ENCODE assay signal across 8 mouse cellular contexts in the genomic region with DNA sequence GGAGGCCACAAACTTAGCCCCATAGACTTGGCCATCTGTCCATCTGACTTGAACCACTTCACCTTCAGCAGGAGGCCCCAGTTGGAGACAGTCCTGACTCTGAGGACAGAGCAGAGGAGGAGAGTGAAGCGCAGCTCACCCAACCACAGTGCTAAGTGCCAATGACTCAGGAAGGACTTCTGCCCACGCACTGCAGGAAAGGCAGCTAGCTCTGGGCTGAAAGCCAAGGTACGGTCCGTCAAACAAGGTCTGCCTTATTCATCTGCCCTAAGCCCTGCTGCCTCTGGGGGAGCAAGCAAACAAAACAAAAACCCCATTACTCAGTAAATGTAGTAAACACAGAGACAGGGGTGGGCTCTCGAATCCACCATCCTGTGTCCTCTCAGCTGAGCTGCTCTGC. TPM values are rescaled to one million over a fixed set of nuclear protein-coding genes. Genes with fewer than 3 reads are reported as not detected.
A peak's percentile ranks its signal among the peaks of the same experiment; 100 is the strongest.
DNase-seq lines count a peak whose midpoint lies in the region; ATAC-seq lines count a peak whose summit lies in the region.

No protein-coding gene starts in this region.

- H3K27ac ChIP-seq in hindbrain, embryonic 15.5 days (replicated peaks), result peak overlapping the region; percentile 58
- H3K27ac ChIP-seq in hindbrain, embryonic 11.5 days (ENCODE audit: low read depth, low read length), result no peak overlapping the region
- H3K27ac ChIP-seq in midbrain, embryonic 15.5 days, result no peak overlapping the region
- no peak overlapping the region for H3K27ac ChIP-seq in forebrain, embryonic 13.5 days

- no peaks in the 10 kb centered on the region for H3K27me3 ChIP-seq in hindbrain, embryonic 15.5 days
- no peaks in the 10 kb centered on the region for H3K27me3 ChIP-seq in hindbrain, embryonic 11.5 days (ENCODE audit: control insufficient read depth, insufficient read depth, low read length)
- no peaks in the 10 kb centered on the region for H3K27me3 ChIP-seq in midbrain, embryonic 15.5 days (replicated peaks)
- no peaks in the 10 kb centered on the region for H3K27me3 ChIP-seq in forebrain, embryonic 13.5 days

- H3K36me3 ChIP-seq in hindbrain, embryonic 15.5 days, result peaks cover 63% of the 10 kb centered on the region
- peaks cover 19% of the 10 kb centered on the region for H3K36me3 ChIP-seq in hindbrain, embryonic 11.5 days (ENCODE audit: control insufficient read depth, insufficient read depth, low read length)
- peaks cover 53% of the 10 kb centered on the region for H3K36me3 ChIP-seq in midbrain, embryonic 15.5 days (replicated peaks)
- H3K36me3 ChIP-seq in forebrain, embryonic 13.5 days (ENCODE audit: poor library complexity, severe bottlenecking), result peaks cover 78% of the 10 kb centered on the region

- H3K9me3 ChIP-seq in hindbrain, embryonic 15.5 days, result no peaks in the 10 kb centered on the region
- H3K9me3 ChIP-seq in hindbrain, embryonic 11.5 days (ENCODE audit: control insufficient read depth, low read length), result no peaks in the 10 kb centered on the region
- no peaks in the 10 kb centered on the region for H3K9me3 ChIP-seq in midbrain, embryonic 15.5 days
- H3K9me3 ChIP-seq in forebrain, embryonic 13.5 days (replicated peaks), result no peaks in the 10 kb centered on the region

- WGBS in hindbrain, embryonic 15.5 days, result 48% methylated on average over 5 of the region's 5 CpGs
- WGBS in hindbrain, embryonic 11.5 days, result 90% methylated on average over 5 of the region's 5 CpGs
- WGBS in midbrain, embryonic 15.5 days, result 74% methylated on average over 5 of the region's 5 CpGs
- 79% methylated on average over 5 of the region's 5 CpGs for WGBS in forebrain, embryonic 13.5 days

- no peak overlapping the region for H3K9ac ChIP-seq in hindbrain, embryonic 15.5 days
- no peak overlapping the region for H3K9ac ChIP-seq in hindbrain, embryonic 11.5 days (ENCODE audit: low read depth, low read length)
- no peak overlapping the region for H3K9ac ChIP-seq in midbrain, embryonic 15.5 days
- no peak overlapping the region; the same call in 1 of the 2 replicates for H3K9ac ChIP-seq in forebrain, embryonic 13.5 days

- no peak overlapping the region for H3K4me3 ChIP-seq in hindbrain, embryonic 15.5 days
- no peak overlapping the region for H3K4me3 ChIP-seq in hindbrain, embryonic 11.5 days (ENCODE audit: low read depth, low read length)
- no peak overlapping the region for H3K4me3 ChIP-seq in midbrain, embryonic 15.5 days
- no peak overlapping the region for H3K4me3 ChIP-seq in forebrain, embryonic 13.5 days

- peaks cover 10% of the 10 kb centered on the region for H3K4me1 ChIP-seq in hindbrain, embryonic 15.5 days (replicated peaks)
- no peaks in the 10 kb centered on the region; the same call in 1 of the 2 replicates for H3K4me1 ChIP-seq in hindbrain, embryonic 11.5 days (replicated peaks; ENCODE audit: control insufficient read depth, insufficient read depth, low read length)
- peaks cover 8% of the 10 kb centered on the region for H3K4me1 ChIP-seq in midbrain, embryonic 15.5 days
- H3K4me1 ChIP-seq in forebrain, embryonic 13.5 days, result peaks cover 13% of the 10 kb centered on the region

- H3K4me2 ChIP-seq in hindbrain, embryonic 15.5 days, result no peak overlapping the region
- H3K4me2 ChIP-seq in hindbrain, embryonic 11.5 days (replicated peaks; ENCODE audit: low read depth, low read length), result no peak overlapping the region
- no peak overlapping the region for H3K4me2 ChIP-seq in midbrain, embryonic 15.5 days
- H3K4me2 ChIP-seq in forebrain, embryonic 13.5 days, result no peak overlapping the region

- no peak for ATAC-seq in hindbrain, embryonic 15.5 days (ENCODE audit: low FRiP score, low read depth)
- ATAC-seq in hindbrain, embryonic 11.5 days (ENCODE audit: low FRiP score), result no peak
- no peak for ATAC-seq in midbrain, embryonic 15.5 days (replicated peaks)
- no peak for ATAC-seq in forebrain, embryonic 13.5 days

- DNase-seq in hindbrain, embryonic 11.5 days (ENCODE audit: low spot score), result no peak
- DNase-seq in adrenal gland, adult 18-20 months (ENCODE audit: low spot score in 2 of 2), result peak; percentile 52 to 69
- DNase-seq in fibroblast of lung, adult 2 months (ENCODE audit: low read depth), result peak; percentile 88
- peak; percentile 91 for DNase-seq in kidney, adult 9 months
- peak; percentile 24 for DNase-seq in lung, postnatal 25 days (ENCODE audit: low spot score)

RNA-seq across cellular contexts. Expression of a gene that starts 4.2 kb away (rescaled TPM):
- polyA plus RNA-seq in hindbrain, embryonic 15.5 days (2015; fragmentation: Nextera tagmentation; extraction: Ambion mirVana), result 13.5 and 15.0 TPM in 2 replicates
- polyA plus RNA-seq in hindbrain, embryonic 11.5 days (2014; fragmentation: Nextera tagmentation; extraction: Ambion mirVana), result 5.5 and 6.0 TPM in 2 replicates
- total RNA-seq in adrenal gland, adult 18-20 months (2021), result 10 to 100 TPM; 37.4 to 40.5 TPM
- 12.6 and 12.9 TPM in 2 replicates for polyA plus RNA-seq in midbrain, embryonic 15.5 days (2015; fragmentation: Nextera tagmentation; extraction: Ambion mirVana)
- polyA plus RNA-seq in forebrain, embryonic 13.5 days (2015; fragmentation: Nextera tagmentation; extraction: Ambion mirVana), result 9.2 and 10.5 TPM in 2 replicates

RNA-seq across cellular contexts. Expression of a gene that starts 41.0 kb away (rescaled TPM):
- 42.6 and 46.1 TPM in 2 replicates for polyA plus RNA-seq in hindbrain, embryonic 15.5 days (2015; fragmentation: Nextera tagmentation; extraction: Ambion mirVana)
- 58.1 and 67.5 TPM in 2 replicates for polyA plus RNA-seq in hindbrain, embryonic 11.5 days (2014; fragmentation: Nextera tagmentation; extraction: Ambion mirVana)
- 10 to 100 TPM; 30.3 to 35.6 TPM for total RNA-seq in adrenal gland, adult 18-20 months (2021)
- polyA plus RNA-seq in midbrain, embryonic 15.5 days (2015; fragmentation: Nextera tagmentation; extraction: Ambion mirVana), result 51.8 and 53.8 TPM in 2 replicates
- polyA plus RNA-seq in forebrain, embryonic 13.5 days (2015; fragmentation: Nextera tagmentation; extraction: Ambion mirVana), result 57.7 and 58.7 TPM in 2 replicates
